Mouse (Mus musculus): ENCODE measurements around the gene Nutm2. TPM values are rescaled to one million over a fixed set of nuclear protein-coding genes. Genes with fewer than 3 reads are reported as not detected.
"Not testable (repeated sequence)": the region's sequence is repeated elsewhere in the genome, so short reads cannot be mapped to it uniquely, and the experiment has no call there.

Gene Nutm2
- not detected in 2 replicates for total RNA-seq (2014; fragmentation: Nextera tagmentation)
- not detected in 2 replicates for total RNA-seq (2017)

- no peak for ATAC-seq (replicated peaks; ENCODE audit: low FRiP score, low TSS enrichment, poor library complexity, severe bottlenecking)
These were observed at the start of gene Nutm2 for GRCm38 (mm10) chr13:50467007-50467406. Nutm2 (plus strand) TSS chr13:50467307.

DNA sequence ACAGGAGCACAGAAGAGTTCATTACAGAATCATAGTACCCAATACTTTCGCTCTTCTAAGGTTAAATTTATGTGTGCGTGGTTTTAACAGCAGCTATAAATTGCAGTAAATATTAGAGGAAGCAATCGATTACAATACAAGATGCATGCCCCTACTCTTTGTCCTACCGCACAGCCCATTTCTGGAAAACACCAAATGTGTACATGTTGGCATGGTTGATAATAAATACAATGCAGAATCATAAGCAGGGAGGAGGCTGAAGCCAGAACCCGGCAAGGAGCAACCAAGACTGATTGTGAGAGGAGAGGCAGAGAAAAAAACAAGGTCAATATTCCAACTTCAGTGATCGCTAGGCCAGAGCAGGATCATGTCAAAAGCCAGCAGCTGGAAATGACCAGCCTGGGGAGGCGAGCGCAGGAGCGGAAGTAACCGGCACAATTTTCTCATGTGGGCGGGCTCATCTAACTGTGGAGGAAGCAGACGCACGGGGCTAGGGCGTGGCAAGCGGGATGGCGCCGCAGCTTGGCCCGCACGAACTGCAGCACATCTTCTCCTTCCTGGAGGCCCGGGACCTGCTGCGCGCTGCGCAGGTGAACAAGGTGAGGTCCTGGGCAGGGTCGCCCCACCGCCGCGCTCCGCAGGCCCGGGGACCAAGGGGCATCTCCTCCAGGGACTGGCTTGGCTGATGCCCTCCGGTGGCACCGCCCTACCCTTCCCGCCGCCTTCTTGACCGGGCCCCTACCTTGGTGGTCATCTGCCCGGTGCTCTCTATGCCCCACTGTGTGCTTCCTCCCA is 49.5 kb upstream of the Nutm2 start, which contains the start of gene Fbxw17:
TSS of gene Fbxw17 (plus strand) at position 476 of the 795 bp plus-strand sequence.
- peak; percentile 99 for ATAC-seq (replicated peaks; ENCODE audit: low FRiP score, low TSS enrichment, poor library complexity, severe bottlenecking)

- ATAC-seq (replicated peaks; ENCODE audit: low FRiP score, low TSS enrichment, poor library complexity, severe bottlenecking), result no peak
These were observed 48.7 kb upstream of the Nutm2 start for GRCm38 (mm10) chr13:50418421-50418820.

DNA sequence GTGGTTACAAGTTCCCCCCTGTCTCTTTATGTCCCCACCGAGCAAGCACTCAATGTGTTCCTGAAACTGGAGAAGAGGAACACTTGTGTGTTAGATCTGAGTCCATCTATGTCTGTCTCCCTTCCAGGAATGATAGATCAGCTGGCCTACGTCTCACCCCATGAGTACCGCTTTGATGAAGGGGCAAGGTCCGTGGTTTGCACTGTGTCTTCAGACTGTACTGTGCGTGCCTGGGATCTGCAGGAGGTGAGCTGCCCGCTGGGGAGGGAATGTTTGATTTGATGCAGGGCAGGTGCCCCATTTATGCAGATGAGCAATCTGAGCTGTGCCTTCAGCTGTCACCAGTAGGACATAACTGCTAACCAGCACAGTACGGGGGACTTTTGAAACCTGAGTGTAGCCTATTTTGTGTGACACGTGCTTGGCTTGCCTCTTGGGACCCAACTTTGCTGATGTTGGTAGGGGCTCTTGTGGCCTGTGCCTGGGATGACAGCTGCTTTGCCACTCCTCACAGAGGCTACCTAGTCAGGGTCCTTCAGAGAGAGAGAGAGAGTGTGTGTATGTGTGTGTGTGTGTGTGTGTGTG is 43.4 kb upstream of the Nutm2 start:
- ATAC-seq (replicated peaks; ENCODE audit: low FRiP score, low TSS enrichment, poor library complexity, severe bottlenecking), result no peak

DNA sequence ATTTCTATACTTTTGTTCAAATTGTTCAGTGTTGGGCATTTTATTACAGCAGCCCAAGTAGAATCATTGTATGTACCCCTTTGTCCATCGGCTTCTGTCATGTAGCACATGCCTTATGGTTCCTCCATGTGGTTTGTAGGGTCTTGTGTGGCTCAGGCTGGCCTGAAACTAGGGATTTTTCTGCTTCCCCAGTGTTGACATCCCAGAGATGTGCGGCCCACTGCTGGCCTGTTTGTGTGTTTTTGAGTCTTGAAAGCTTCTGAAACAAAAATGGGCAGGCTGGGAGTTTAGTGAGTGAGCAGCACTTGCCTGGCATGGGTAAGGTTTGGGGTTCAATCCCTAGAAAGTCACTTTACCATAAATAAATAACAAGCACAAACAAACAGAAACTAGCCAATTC is 42.6 kb upstream of the Nutm2 start:
- no peak for ATAC-seq (replicated peaks; ENCODE audit: low FRiP score, low TSS enrichment, poor library complexity, severe bottlenecking)

DNA sequence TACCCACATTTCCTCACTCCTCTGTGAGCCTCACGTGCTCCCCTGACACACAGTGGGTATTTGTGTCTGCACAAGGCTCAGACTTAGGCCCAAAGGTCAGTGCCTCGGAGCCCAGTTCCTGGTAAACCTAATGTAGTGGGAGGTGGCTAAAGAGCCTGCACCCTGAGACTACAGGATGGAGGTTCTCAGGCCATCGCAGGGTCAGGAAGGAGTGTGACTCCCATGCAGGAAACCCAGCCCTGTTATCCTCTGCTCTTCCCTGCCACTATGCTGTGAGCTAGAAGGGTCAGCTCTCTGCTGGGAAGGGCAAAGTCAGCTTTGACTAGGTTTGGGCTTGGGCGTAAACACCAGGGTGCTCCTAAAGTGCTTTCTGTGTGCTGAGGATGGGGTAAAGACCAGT is 40.4 kb upstream of the Nutm2 start:
- ATAC-seq (replicated peaks; ENCODE audit: low FRiP score, low TSS enrichment, poor library complexity, severe bottlenecking), result no peak

- ATAC-seq (replicated peaks; ENCODE audit: low FRiP score, low TSS enrichment, poor library complexity, severe bottlenecking), result no peak
These were observed 23.3 kb upstream of the Nutm2 start, which contains the start of gene Gm47429 for GRCm38 (mm10) chr13:50443812-50444211. Gm47429 (minus strand) TSS chr13:50443912.

- ATAC-seq (replicated peaks; ENCODE audit: low FRiP score, low TSS enrichment, poor library complexity, severe bottlenecking), result no peak
These were observed 21.8 kb upstream of the Nutm2 start for GRCm38 (mm10) chr13:50445261-50445660.

GRCm38 (mm10) chr13:50452266-50452665 is 14.8 kb upstream of the Nutm2 start:
- ATAC-seq (replicated peaks; ENCODE audit: low FRiP score, low TSS enrichment, poor library complexity, severe bottlenecking), result not testable (repeated sequence)

- ATAC-seq (replicated peaks; ENCODE audit: low FRiP score, low TSS enrichment, poor library complexity, severe bottlenecking), result no peak
These were observed 13.7 kb upstream of the Nutm2 start for GRCm38 (mm10) chr13:50453426-50453825.

DNA sequence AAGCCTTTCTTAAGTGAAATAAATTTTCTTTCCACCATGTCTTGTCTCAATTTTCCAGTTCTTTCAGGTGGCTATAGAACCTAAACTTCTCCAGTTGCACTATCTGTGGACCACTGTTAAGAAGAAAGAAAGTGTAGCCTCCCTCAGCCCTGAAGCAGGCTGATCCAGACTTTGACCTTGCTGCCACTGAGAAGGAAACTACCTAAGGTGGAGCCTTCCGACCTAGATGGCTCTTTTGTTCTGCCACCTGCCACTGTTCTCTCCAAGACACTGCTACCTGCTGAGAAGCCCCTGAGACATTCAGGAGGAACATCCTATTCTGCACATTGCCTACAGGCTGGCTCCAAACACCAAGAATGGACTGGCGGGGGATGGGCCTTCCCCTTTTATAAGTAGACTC is 6.7 kb upstream of the Nutm2 start:
- not testable (repeated sequence) for ATAC-seq (replicated peaks; ENCODE audit: low FRiP score, low TSS enrichment, poor library complexity, severe bottlenecking)

DNA sequence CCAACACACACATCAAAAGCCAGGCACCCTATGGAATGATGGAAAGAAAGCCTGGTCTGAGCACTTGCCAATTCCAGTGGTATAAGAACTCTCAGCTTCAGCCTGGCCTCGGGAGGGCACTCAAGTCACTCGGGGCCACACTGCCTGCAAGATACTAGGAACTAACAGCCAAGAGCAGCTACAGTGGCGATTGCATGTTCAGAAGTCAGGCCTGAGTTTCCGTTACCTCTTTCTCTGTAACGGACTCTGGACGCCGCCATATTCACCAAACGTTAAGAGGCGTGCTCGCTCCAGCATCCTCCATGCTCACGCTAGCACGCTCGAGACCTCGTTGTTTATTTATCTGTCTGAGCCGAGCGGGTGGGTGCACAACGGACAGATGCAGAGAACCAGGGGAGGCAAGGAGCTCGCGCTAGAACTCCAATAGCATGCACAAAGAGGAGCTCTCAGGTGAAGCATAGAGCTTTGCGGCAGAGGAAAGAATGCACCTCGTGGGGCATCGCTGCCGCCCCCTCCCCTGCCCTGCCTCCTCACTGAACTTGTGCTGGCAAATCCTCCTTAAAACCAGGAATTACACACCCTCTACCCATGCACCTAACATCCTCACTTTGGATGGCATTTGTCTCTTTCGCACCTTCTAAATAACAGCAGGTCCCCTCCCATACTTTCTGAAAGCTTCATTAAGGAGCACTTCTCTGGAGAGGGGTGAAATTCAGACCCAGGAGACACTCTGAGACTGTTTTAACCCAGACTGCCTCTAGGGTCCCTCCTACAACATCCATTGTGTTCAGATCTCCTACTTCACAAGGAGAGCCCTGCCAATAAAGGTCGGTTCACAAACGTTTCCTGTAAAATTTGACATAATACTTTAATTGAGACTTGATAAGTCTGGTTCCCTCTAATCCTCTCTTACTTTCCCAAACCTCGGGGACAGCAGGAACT is 2.2 kb upstream of the Nutm2 start:
- ATAC-seq (replicated peaks; ENCODE audit: low FRiP score, low TSS enrichment, poor library complexity, severe bottlenecking), result no peak

GRCm38 (mm10) chr13:50488510-50488909 is 21.4 kb downstream of the Nutm2 start:
- not testable (repeated sequence) for ATAC-seq (replicated peaks; ENCODE audit: low FRiP score, low TSS enrichment, poor library complexity, severe bottlenecking)

DNA sequence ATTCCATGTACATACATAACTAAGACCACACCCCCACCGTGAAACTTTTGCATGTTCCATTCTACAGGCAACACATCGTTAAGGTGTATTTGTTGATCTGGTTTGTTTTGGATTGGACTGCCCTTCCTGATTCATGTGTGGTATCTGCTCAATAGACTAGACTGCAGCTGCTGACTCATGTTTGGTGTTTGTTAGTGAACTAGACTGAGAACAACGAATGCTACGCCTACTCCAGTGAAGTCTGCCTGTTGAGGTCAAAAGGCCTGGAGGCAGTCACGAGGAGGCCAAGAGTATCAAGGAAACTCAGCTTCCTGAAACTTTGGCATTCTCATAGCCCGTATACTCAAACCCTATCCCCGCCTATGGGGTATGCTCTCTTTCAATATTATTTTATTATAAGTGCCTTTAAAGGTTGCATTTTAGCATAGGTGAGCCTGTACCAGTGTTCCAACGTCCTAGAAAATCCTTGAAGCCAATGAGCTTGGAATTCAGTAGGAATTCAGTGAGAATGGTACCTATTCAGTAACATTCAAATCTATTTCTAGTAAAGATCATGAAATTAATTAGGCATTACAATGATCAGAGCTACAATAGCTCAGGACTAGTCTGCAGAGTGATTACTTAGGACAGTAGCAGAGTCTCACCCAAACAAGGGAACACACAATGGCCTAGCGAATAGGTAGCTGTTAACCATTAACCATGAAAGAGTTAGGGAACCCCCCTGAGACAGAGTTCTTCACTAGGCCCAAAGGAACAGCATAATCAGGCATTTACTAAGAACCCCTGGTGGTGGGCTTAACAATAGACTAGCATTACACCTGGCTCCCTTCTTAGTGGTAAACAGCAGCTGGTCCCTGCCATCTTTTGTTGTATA is 43.6 kb downstream of the Nutm2 start:
- not testable (repeated sequence) for ATAC-seq (replicated peaks; ENCODE audit: low FRiP score, low TSS enrichment, poor library complexity, severe bottlenecking)

Other genes starting within 250 kb of the Nutm2 start
- gene Gm906, start 217.0 kb upstream of the Nutm2 start, total RNA-seq (2014; fragmentation: Nextera tagmentation), result not detected in 2 replicates
- gene Gm906, start 217.0 kb upstream of the Nutm2 start, total RNA-seq (2017), result not detected in 2 replicates
- gene Fbxw17, start 49.4 kb upstream of the Nutm2 start, total RNA-seq (2014; fragmentation: Nextera tagmentation), result 13.5 and 22.5 TPM in 2 replicates
- gene Fbxw17, start 49.4 kb upstream of the Nutm2 start, total RNA-seq (2017), result 1.7 and 12.9 TPM in 2 replicates
- not detected in 2 replicates for gene Gm47429, start 23.4 kb upstream of the Nutm2 start, total RNA-seq (2014; fragmentation: Nextera tagmentation)
- not detected in 2 replicates for gene Gm47429, start 23.4 kb upstream of the Nutm2 start, total RNA-seq (2017)
- gene Gm904, start 175.9 kb downstream of the Nutm2 start, total RNA-seq (2014; fragmentation: Nextera tagmentation), result not detected in 2 replicates
- gene Gm904, start 175.9 kb downstream of the Nutm2 start, total RNA-seq (2017), result not detected in 2 replicates
- gene Gm8765, start 231.0 kb downstream of the Nutm2 start, total RNA-seq (2014; fragmentation: Nextera tagmentation), result not detected in 2 replicates
- not detected in 2 replicates for gene Gm8765, start 231.0 kb downstream of the Nutm2 start, total RNA-seq (2017)

Measured in megakaryocyte-erythroid progenitor cell, adult 5-6 weeks (primary cell).